Mouse (Mus musculus): ENCODE data around the gene Tmem104. TPM values are rescaled to one million over a fixed set of nuclear protein-coding genes. Genes with fewer than 3 reads are reported as not detected.
A peak's percentile ranks its signal among the peaks of the same experiment; 100 is the strongest.

Tmem104 gene
- polyA plus RNA-seq, 1 experiment, result not detected

GRCm38 (mm10) chr11:115219263-115219662 lies 32.0 kb downstream of the Tmem104 start:
- TF ChIP-seq CTCF (IDR thresholded peaks at IDR 0.05; ENCODE audit: insufficient read depth, low read depth, low read length) (no peak), POLR2A (IDR thresholded peaks at IDR 0.05; ENCODE audit: insufficient read depth, low read depth, low read length) (no peak)
- peaks cover 28% of the 10 kb centered on the region for H3K4me1 ChIP-seq (ENCODE audit: control insufficient read depth, insufficient read depth, low read length)
- H3K4me3 ChIP-seq (ENCODE audit: insufficient read depth, low read depth, low read length), result no peak overlapping the region
- no peak overlapping the region for H3K27ac ChIP-seq (ENCODE audit: insufficient read depth, low read depth, low read length)
- WGBS, result 85% methylated on average over 9 of the region's 9 CpGs

GRCm38 (mm10) chr11:115219685-115220084 lies 32.4 kb downstream of the Tmem104 start:
- Histone ChIP-seq H3K4me3 (ENCODE audit: insufficient read depth, low read depth, low read length) (no peak overlapping the region), H3K4me1 (ENCODE audit: control insufficient read depth, insufficient read depth, low read length) (peaks cover 28% of the 10 kb centered on the region), H3K27ac (ENCODE audit: insufficient read depth, low read depth, low read length) (no peak overlapping the region)
- TF ChIP-seq CTCF (IDR thresholded peaks at IDR 0.05; ENCODE audit: insufficient read depth, low read depth, low read length) (no peak), POLR2A (IDR thresholded peaks at IDR 0.05; ENCODE audit: insufficient read depth, low read depth, low read length) (no peak)
- WGBS, result 95% methylated on average over 10 of the region's 10 CpGs

GRCm38 (mm10) chr11:115222077-115222476 lies 34.8 kb downstream of the Tmem104 start:
- TF ChIP-seq CTCF (IDR thresholded peaks at IDR 0.05; ENCODE audit: insufficient read depth, low read depth, low read length) (no peak), POLR2A (IDR thresholded peaks at IDR 0.05; ENCODE audit: insufficient read depth, low read depth, low read length) (no peak)
- Histone ChIP-seq H3K4me3 (ENCODE audit: insufficient read depth, low read depth, low read length) (no peak overlapping the region), H3K4me1 (ENCODE audit: control insufficient read depth, insufficient read depth, low read length) (peaks cover 45% of the 10 kb centered on the region), H3K27ac (ENCODE audit: insufficient read depth, low read depth, low read length) (no peak overlapping the region)
- 21% methylated on average over 12 of the region's 12 CpGs for WGBS

- no peak overlapping the region for H3K27ac ChIP-seq (ENCODE audit: insufficient read depth, low read depth, low read length)
- no peak overlapping the region for H3K4me3 ChIP-seq (ENCODE audit: insufficient read depth, low read depth, low read length)
- WGBS, result 49% methylated on average over 5 of the region's 5 CpGs
- peaks cover 45% of the 10 kb centered on the region for H3K4me1 ChIP-seq (ENCODE audit: control insufficient read depth, insufficient read depth, low read length)
- TF ChIP-seq POLR2A (IDR thresholded peaks at IDR 0.05; ENCODE audit: insufficient read depth, low read depth, low read length) (no peak), CTCF (IDR thresholded peaks at IDR 0.05; ENCODE audit: insufficient read depth, low read depth, low read length) (no peak)
These were observed 35.3 kb downstream of the Tmem104 start for GRCm38 (mm10) chr11:115222570-115222969.

DNA sequence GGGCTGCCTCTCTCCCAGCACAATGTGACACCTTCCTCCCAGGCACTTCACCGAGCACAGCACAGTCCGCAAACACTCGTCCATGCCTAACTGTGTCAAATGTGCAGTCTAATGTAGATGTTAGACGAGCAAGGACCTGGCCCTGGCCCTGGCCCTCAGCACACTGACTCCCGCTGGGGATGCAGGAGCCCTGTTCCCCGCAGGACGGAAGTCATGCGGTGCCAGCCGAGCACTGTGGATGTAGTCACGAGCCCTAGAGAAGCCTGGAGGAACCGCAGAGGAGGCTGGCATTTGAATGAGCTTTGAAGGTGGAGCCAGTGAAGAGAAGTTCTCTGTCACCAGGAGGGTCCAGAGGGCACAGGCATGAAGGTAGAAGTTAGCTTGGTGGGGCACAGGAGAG lies 36.2 kb downstream of the Tmem104 start:
- H3K27ac ChIP-seq (ENCODE audit: insufficient read depth, low read depth, low read length), result no peak overlapping the region
- H3K4me1 ChIP-seq (ENCODE audit: control insufficient read depth, insufficient read depth, low read length), result peaks cover 50% of the 10 kb centered on the region
- no peak for TF ChIP-seq POLR2A (IDR thresholded peaks at IDR 0.05; ENCODE audit: insufficient read depth, low read depth, low read length)
- no peak for TF ChIP-seq CTCF (IDR thresholded peaks at IDR 0.05; ENCODE audit: insufficient read depth, low read depth, low read length)
- no peak overlapping the region for H3K4me3 ChIP-seq (ENCODE audit: insufficient read depth, low read depth, low read length)
- 69% methylated on average over 11 of the region's 11 CpGs for WGBS

GRCm38 (mm10) chr11:115223877-115224276 lies 36.6 kb downstream of the Tmem104 start:
- no peak overlapping the region for H3K4me3 ChIP-seq (ENCODE audit: insufficient read depth, low read depth, low read length)
- H3K27ac ChIP-seq (ENCODE audit: insufficient read depth, low read depth, low read length), result no peak overlapping the region
- WGBS, result 91% methylated on average over 6 of the region's 6 CpGs
- peaks cover 51% of the 10 kb centered on the region for H3K4me1 ChIP-seq (ENCODE audit: control insufficient read depth, insufficient read depth, low read length)
- no peak for TF ChIP-seq POLR2A (IDR thresholded peaks at IDR 0.05; ENCODE audit: insufficient read depth, low read depth, low read length)
- TF ChIP-seq CTCF (IDR thresholded peaks at IDR 0.05; ENCODE audit: insufficient read depth, low read depth, low read length), result no peak

GRCm38 (mm10) chr11:115224889-115225288 lies 37.6 kb downstream of the Tmem104 start:
- TF ChIP-seq CTCF (IDR thresholded peaks at IDR 0.05; ENCODE audit: insufficient read depth, low read depth, low read length) (peak; percentile 58), POLR2A (IDR thresholded peaks at IDR 0.05; ENCODE audit: insufficient read depth, low read depth, low read length) (no peak)
- H3K4me3 ChIP-seq (ENCODE audit: insufficient read depth, low read depth, low read length), result no peak overlapping the region
- peaks cover 60% of the 10 kb centered on the region for H3K4me1 ChIP-seq (ENCODE audit: control insufficient read depth, insufficient read depth, low read length)
- 0 out of 2 replicates have a peak overlapping the region, but pooled peaks have one; percentile 40 for H3K27ac ChIP-seq (ENCODE audit: insufficient read depth, low read depth, low read length)
- 47% methylated on average over 8 of the region's 8 CpGs for WGBS

- no peak for TF ChIP-seq CTCF (IDR thresholded peaks at IDR 0.05; ENCODE audit: insufficient read depth, low read depth, low read length)
- TF ChIP-seq POLR2A (IDR thresholded peaks at IDR 0.05; ENCODE audit: insufficient read depth, low read depth, low read length), result no peak
These were observed 38.0 kb downstream of the Tmem104 start for GRCm38 (mm10) chr11:115225301-115225700.

DNA sequence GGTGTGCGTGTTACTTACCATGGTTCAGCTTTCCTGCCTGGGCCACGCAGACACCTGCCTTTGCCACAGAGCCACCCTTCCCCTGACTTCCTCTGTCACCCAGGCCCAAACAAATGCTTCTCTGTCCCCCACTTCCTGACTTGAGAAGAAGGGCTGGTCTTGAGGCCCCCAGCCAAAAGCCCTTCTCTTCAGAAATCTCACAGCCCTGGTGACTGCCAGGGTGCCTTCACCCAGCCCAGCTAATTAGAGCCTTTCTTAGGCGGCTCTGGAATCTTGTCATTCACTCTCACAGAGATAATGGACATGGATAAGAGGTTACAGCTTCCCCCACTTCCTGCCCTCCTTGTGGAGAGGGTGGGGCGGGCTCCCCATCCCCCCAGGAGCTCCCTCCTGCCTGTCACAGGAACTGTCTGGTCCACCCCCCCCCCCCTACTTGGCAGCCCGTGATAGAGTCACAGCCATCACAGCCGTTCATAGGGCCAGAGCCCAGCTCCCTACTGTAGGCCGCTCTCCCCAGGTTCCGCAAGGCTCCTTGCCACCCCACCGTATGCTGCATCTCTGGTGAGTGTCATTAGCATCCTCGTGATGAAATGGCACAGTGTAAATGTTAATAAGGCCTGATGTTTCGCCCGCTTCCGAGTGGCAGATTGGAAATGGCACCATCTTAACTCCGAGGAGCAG lies 39.7 kb downstream of the Tmem104 start:
- H3K4me3 ChIP-seq (ENCODE audit: insufficient read depth, low read depth, low read length), result no peak overlapping the region
- 60% methylated on average over 14 of the region's 14 CpGs for WGBS
- TF ChIP-seq POLR2A (IDR thresholded peaks at IDR 0.05; ENCODE audit: insufficient read depth, low read depth, low read length), result no peak
- TF ChIP-seq CTCF (IDR thresholded peaks at IDR 0.05; ENCODE audit: insufficient read depth, low read depth, low read length), result no peak
- peaks cover 69% of the 10 kb centered on the region for H3K4me1 ChIP-seq (ENCODE audit: control insufficient read depth, insufficient read depth, low read length)
- H3K27ac ChIP-seq (ENCODE audit: insufficient read depth, low read depth, low read length), result peak overlapping the region; percentile 38

More at GRCm38 (mm10) chr11:115225301-115225700, 38.0 kb downstream of the Tmem104 start:
- WGBS, result 60% methylated on average over 6 of the region's 6 CpGs
- H3K4me3 ChIP-seq (ENCODE audit: insufficient read depth, low read depth, low read length), result no peak overlapping the region
- peaks cover 63% of the 10 kb centered on the region for H3K4me1 ChIP-seq (ENCODE audit: control insufficient read depth, insufficient read depth, low read length)
- H3K27ac ChIP-seq (ENCODE audit: insufficient read depth, low read depth, low read length), result 0 out of 2 replicates have a peak overlapping the region, but pooled peaks have one; percentile 40
